Mouse (Mus musculus) midbrain, embryonic 16.5 days (tissue): Measurements from ENCODE around the gene Car5b. TPM values are rescaled to one million over a fixed set of nuclear protein-coding genes. Genes with fewer than 3 reads are reported as not detected.

Experiments
- ATAC-seq: fragments of 200-750 bp; cut with Nextera tagmentation; 2 replicates; pipeline ENCODE4 v1.8.0; 2017; ENCODE audit warnings: moderate TSS enrichment
- H3K27ac ChIP-seq: fragments of 300-500 bp; sonication (generic); 2 replicates; pipeline ENCODE4 v1.5.1; 2014; ENCODE audit warnings: mild to moderate bottlenecking, low read length, mixed read lengths
- H3K27me3 ChIP-seq: fragments of 300-500 bp; sonication (generic); 2 replicates; pipeline ENCODE4 v1.6.1; 2014; ENCODE audit warnings: low read depth, low read length, mixed read lengths; ENCODE audit not compliant: control insufficient read depth, insufficient read depth
- H3K36me3 ChIP-seq: fragments of 300-500 bp; sonication (generic); 2 replicates; pipeline ENCODE4 v1.6.1; 2014; ENCODE audit warnings: mild to moderate bottlenecking, low read length, moderate library complexity, mixed read lengths; ENCODE audit not compliant: control insufficient read depth, insufficient read depth
- H3K4me1 ChIP-seq: fragments of 300-500 bp; sonication (generic); 2 replicates; pipeline ENCODE4 v1.6.1; 2014; ENCODE audit warnings: mild to moderate bottlenecking, low read length, mixed read lengths; ENCODE audit not compliant: control insufficient read depth, insufficient read depth
- H3K4me2 ChIP-seq: fragments of 300-500 bp; sonication (generic); 2 replicates; pipeline ENCODE4 v1.6.1; 2014; ENCODE audit warnings: mild to moderate bottlenecking, low read length, mixed read lengths
- H3K4me3 ChIP-seq: fragments of 300-500 bp; sonication (generic); 2 replicates; pipeline ENCODE4 v1.5.1; 2014; ENCODE audit warnings: low read depth, mild to moderate bottlenecking, low read length, moderate library complexity, mixed read lengths
- H3K9ac ChIP-seq: fragments of 300-500 bp; sonication (generic); 2 replicates; pipeline ENCODE4 v1.6.1; 2014; ENCODE audit warnings: low read depth, low read length, mixed read lengths
- H3K9me3 ChIP-seq: fragments of 300-500 bp; sonication (generic); replicated peaks from 2 replicates; pipeline ENCODE4 v1.6.1; 2014; ENCODE audit warnings: mild to moderate bottlenecking, low read length, mixed read lengths; ENCODE audit not compliant: control insufficient read depth, poor library complexity, severe bottlenecking
- WGBS: fragments of 180-500 bp; shearing (Covaris S2); extraction: QIAGEN DNeasy Blood & Tissue Kit; methylation state at CpG from one replicate; pipeline ENCODE4 v1.1.7; 2014; 5-methylcytosine and 5-hydroxymethylcytosine counted together
- polyA plus RNA-seq: library from polyadenylated mRNA; unstranded; fragments of >200 nt; fragmentation: Nextera tagmentation; extraction: Ambion mirVana; gene quantifications from 2 replicates; pipeline ENCODE4 v1.2.1, GENCODE M21; 2015

Car5b gene
- polyA plus RNA-seq, 1 experiment from 2014 or later, result 0.67 TPM

DNA sequence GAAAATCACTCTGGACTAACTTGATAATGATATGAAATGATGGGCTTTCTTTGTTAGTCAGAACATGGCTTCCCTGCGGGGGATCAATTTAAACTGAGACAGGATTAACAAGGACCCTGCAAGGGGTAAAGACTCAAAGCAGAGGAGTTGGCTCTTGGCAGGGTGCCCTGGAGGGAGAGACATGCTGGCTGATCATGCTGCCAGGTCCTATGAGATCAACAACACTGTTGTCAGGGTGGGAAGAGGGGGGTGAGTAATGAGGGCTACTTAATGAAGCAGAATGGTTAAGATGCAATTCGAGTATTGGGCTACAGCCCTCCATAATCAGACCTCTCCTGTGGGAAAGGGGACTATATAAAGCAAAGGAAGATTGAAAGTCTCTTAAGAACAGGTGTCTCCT is 11.1 kb upstream of the Car5b start:
- H3K9ac ChIP-seq, result no peak overlapping the region
- no peaks in the 10 kb centered on the region for H3K9me3 ChIP-seq
- H3K36me3 ChIP-seq, result no peaks in the 10 kb centered on the region
- no peak overlapping the region for H3K27ac ChIP-seq
- ATAC-seq, result peak; percentile 25; the same call in 1 of the 2 replicates
- no peaks in the 10 kb centered on the region for H3K27me3 ChIP-seq
- WGBS, result 26% methylated on average over 2 of the region's 2 CpGs
- no peaks in the 10 kb centered on the region for H3K4me1 ChIP-seq
- H3K4me3 ChIP-seq, result no peak overlapping the region
- H3K4me2 ChIP-seq, result no peak overlapping the region

DNA sequence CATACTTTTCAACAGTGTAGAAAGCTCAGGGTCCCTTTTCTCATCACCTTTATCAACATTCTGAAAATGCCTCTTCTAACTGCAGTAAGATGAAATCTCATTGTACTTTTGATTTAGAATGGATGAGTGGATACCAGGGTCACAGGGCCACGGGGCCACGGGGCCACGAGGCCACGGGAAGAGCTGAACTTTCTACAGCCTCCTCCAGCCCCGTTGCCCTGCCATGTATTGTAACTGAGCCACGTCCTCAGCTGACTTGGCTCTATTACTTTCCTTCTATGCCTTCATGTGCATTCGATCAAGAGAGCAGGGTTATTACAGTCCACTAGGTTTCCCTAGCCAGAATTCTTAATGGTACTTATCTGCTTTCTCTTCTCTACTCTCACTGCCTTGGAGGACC is 8.1 kb upstream of the Car5b start:
- Histone ChIP-seq H3K4me3 (no peak overlapping the region), H3K27ac (no peak overlapping the region), H3K36me3 (no peaks in the 10 kb centered on the region), H3K9ac (no peak overlapping the region), H3K27me3 (no peaks in the 10 kb centered on the region), H3K4me1 (no peaks in the 10 kb centered on the region), H3K9me3 (no peaks in the 10 kb centered on the region), H3K4me2 (no peak overlapping the region)
- ATAC-seq, result no peak
- 80% methylated on average over 7 of the region's 7 CpGs for WGBS

DNA sequence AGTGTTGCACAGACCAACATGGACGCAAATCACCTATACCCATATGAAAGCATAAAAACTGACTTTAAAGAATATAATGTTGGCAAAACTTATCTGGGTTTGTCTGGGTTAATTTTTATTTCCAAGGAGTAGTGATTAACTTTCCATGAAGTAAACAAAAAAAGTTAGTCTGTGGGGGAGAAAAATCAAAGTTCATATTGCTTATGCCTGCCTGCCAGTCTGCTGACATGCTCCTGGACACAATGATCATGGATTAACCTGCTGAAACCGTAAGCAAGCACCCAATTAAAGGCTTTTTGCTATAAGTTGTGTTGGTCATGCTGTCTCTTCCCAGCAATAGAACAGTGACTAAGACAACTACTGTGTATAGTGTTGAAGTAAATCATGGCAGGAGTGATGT is 7.6 kb upstream of the Car5b start:
- WGBS, result 82% methylated on average over 2 of the region's 2 CpGs
- H3K27ac ChIP-seq, result no peak overlapping the region
- H3K4me1 ChIP-seq, result no peaks in the 10 kb centered on the region
- H3K4me3 ChIP-seq, result no peak overlapping the region
- H3K9me3 ChIP-seq, result no peaks in the 10 kb centered on the region
- no peak overlapping the region for H3K4me2 ChIP-seq
- no peaks in the 10 kb centered on the region for H3K36me3 ChIP-seq
- ATAC-seq, result no peak
- no peak overlapping the region for H3K9ac ChIP-seq
- no peaks in the 10 kb centered on the region for H3K27me3 ChIP-seq

DNA sequence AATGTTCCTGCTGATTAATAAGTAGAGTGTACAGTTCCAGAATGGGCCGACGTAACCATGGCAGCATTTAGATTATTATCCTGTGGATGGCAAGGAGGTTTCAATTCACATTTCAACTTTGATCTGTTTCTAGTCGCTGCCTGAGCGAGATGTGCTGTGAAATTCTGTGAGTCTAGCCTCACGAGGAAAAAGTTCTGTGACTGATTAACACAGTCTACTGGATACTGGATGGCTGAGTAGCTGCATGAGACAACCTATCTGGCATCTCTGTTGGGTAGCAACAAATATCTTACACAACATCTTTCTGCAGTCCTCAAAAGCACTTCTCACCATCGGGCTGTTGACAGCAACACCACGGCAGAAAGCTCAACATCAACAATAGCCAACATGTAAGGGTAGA is 4.7 kb upstream of the Car5b start:
- 84% methylated on average over 7 of the region's 7 CpGs for WGBS

DNA sequence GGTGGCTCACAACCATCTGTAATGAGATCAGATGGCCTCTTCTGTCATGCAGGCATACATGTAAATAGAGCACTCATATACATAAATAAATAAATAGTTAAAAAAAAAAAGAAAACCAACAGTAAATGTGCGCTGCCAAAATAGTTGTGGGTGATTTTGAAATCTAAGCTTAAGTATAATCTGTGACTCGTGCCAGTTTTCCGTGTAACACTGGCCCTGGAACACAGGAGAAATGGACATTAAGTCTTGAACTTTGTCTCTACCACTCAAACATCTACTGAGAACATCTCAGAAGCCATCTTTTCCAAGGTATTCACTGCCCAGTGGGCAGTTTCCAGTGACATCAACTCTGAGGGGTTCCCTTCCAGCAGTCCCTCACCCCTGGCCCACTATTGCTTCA is 12.2 kb downstream of the Car5b start:
- no peak overlapping the region for H3K27ac ChIP-seq
- 90% methylated on average over 3 of the region's 3 CpGs for WGBS
- H3K9me3 ChIP-seq, result no peaks in the 10 kb centered on the region
- H3K4me3 ChIP-seq, result no peak overlapping the region
- H3K36me3 ChIP-seq, result no peaks in the 10 kb centered on the region
- H3K27me3 ChIP-seq, result no peaks in the 10 kb centered on the region
- ATAC-seq, result no peak
- no peak overlapping the region for H3K4me2 ChIP-seq
- no peak overlapping the region for H3K9ac ChIP-seq
- no peaks in the 10 kb centered on the region for H3K4me1 ChIP-seq

More for the DNA sequence above, 4.7 kb upstream of the Car5b start:
- H3K27me3 ChIP-seq, result no peaks in the 10 kb centered on the region
- no peaks in the 10 kb centered on the region for H3K9me3 ChIP-seq
- no peak overlapping the region for H3K4me3 ChIP-seq
- no peak overlapping the region for H3K9ac ChIP-seq
- ATAC-seq, result no peak
- H3K4me2 ChIP-seq, result no peak overlapping the region
- no peak overlapping the region for H3K27ac ChIP-seq
- no peaks in the 10 kb centered on the region for H3K36me3 ChIP-seq
- H3K4me1 ChIP-seq, result no peaks in the 10 kb centered on the region

DNA sequence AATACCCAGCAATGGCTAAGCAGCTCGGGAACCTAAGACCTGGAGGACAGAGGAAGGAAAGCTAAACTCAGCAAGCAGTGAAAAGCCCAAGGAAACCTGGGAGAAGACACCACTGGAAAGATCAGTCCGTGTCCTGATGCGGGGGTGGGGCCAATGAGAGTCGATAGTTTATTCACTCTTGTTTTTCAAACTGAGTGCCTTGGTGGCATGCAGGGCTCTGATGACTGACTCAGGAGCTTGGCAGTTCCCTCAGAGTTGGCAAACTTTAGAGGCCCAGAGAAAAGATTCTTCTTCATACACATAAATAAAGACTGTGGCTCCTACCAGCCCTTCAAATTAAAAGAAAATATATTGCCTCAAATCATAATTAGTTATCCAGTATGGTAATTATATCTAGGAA is 12.8 kb downstream of the Car5b start:
- no peak overlapping the region for H3K4me2 ChIP-seq
- no peak overlapping the region for H3K27ac ChIP-seq
- H3K4me1 ChIP-seq, result no peaks in the 10 kb centered on the region
- no peak overlapping the region for H3K9ac ChIP-seq
- H3K27me3 ChIP-seq, result no peaks in the 10 kb centered on the region
- 82% methylated on average over 4 of the region's 4 CpGs for WGBS
- H3K4me3 ChIP-seq, result no peak overlapping the region
- ATAC-seq, result no peak
- H3K36me3 ChIP-seq, result no peaks in the 10 kb centered on the region
- H3K9me3 ChIP-seq, result no peaks in the 10 kb centered on the region

DNA sequence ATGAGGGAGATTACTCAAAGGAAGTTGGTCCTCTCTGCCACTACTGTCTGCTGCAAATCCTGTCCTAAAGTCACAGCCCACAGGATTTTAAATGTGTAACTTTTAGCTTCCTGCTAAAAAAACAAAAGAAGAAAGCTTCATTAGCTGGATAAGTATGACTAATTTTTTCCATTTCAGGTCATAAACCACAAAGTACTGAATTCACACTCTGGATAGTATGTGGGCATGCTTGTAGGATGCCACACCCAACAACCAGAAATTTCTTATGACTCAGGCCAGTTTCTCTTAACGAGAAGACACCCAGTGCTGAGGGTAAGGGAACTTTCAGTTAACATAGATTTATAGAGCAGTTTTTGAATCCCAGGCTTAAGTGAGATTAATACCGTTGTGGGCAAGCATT is 14.5 kb downstream of the Car5b start:
- no peaks in the 10 kb centered on the region for H3K36me3 ChIP-seq
- no peak overlapping the region for H3K4me2 ChIP-seq
- ATAC-seq, result no peak
- H3K27ac ChIP-seq, result no peak overlapping the region
- no peaks in the 10 kb centered on the region for H3K9me3 ChIP-seq
- no peak overlapping the region for H3K9ac ChIP-seq
- 78% methylated on average over 2 of the region's 2 CpGs for WGBS
- H3K27me3 ChIP-seq, result no peaks in the 10 kb centered on the region
- H3K4me3 ChIP-seq, result no peak overlapping the region
- H3K4me1 ChIP-seq, result no peaks in the 10 kb centered on the region

DNA sequence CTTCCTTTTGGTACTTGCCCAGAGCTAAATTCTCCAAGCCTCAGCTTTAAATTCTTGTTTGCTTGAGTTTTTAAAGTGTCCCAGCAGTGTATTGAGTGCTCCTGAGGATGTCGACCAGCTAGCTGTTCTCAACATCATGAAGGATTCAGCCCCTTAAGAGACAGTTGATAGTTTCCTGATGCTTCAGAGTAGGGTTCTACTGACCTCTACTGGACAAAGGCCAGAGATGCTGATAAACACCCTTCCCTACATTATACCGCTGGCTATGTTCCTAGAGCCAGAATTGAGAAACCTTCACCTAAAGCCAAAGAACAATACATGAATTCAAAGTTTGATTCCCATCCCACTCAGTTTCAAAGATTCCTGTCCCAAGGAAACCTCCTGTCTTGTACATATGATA is 23.0 kb downstream of the Car5b start:
- no peaks in the 10 kb centered on the region for H3K36me3 ChIP-seq
- no peak overlapping the region for H3K4me3 ChIP-seq
- 38% methylated on average over 2 of the region's 2 CpGs for WGBS
- H3K9me3 ChIP-seq, result no peaks in the 10 kb centered on the region
- H3K4me1 ChIP-seq, result no peaks in the 10 kb centered on the region
- H3K27me3 ChIP-seq, result no peaks in the 10 kb centered on the region
- 0 out of 2 replicates have a peak, but pooled peaks have one; percentile 36 for ATAC-seq
- H3K4me2 ChIP-seq, result no peak overlapping the region
- H3K9ac ChIP-seq, result no peak overlapping the region
- no peak overlapping the region for H3K27ac ChIP-seq

DNA sequence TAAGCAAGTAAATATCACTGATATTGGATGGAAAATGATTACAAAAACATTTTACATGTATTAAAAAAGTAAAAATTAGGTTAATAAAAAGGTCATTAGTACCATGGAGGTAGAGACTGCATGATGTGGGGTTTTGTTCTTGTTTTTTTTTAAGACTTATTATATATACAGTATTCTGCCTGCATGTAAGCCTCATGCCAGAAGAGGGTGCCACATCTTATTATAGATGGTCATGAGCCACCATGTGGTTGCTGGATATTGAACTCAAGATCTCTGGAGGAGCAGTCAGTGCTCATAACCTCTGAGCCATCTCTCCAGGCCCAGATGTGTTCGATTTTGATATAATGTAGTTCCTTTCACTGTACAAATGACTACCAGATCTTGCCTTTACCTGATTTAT is 27.9 kb downstream of the Car5b start:
- Histone ChIP-seq H3K4me1 (no peaks in the 10 kb centered on the region), H3K36me3 (no peaks in the 10 kb centered on the region), H3K4me3 (no peak overlapping the region), H3K4me2 (no peak overlapping the region), H3K27ac (no peak overlapping the region), H3K27me3 (no peaks in the 10 kb centered on the region; the same call in 1 of the 2 replicates), H3K9me3 (no peaks in the 10 kb centered on the region), H3K9ac (no peak overlapping the region)
- no peak for ATAC-seq
- 84% methylated on average over 1 of the region's 1 CpGs for WGBS

DNA sequence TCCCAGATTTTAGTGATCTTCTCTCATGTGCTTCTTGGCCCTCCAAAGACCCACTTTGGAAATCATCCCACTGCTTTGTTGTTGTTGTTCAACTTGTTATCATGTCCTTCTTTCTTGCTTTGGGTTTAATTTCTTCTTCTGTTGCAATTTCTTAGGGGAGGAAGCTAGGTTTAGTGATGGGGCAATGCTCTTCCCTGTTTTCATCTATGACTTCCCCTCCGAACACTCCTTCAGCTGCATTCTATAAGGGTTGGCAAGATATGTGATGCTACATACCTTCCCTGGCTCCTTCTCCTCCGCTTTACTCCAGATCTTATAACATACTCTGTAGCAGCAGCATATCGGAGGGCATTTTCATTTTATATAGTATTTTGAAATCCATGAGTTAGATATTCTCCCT is 31.0 kb downstream of the Car5b start:
- H3K36me3 ChIP-seq, result no peaks in the 10 kb centered on the region
- H3K27ac ChIP-seq, result no peak overlapping the region
- no peaks in the 10 kb centered on the region for H3K9me3 ChIP-seq
- no peaks in the 10 kb centered on the region for H3K4me1 ChIP-seq
- ATAC-seq, result no peak
- H3K9ac ChIP-seq, result no peak overlapping the region
- 95% methylated on average over 3 of the region's 3 CpGs for WGBS
- no peak overlapping the region for H3K4me2 ChIP-seq
- no peak overlapping the region for H3K4me3 ChIP-seq
- H3K27me3 ChIP-seq, result no peaks in the 10 kb centered on the region; the same call in 1 of the 2 replicates
